ENCODE assay signal across 28 mouse cellular contexts in genomic region chr11:21224041-21224440, GRCm38 (mm10). TPM values are rescaled to one million over a fixed set of nuclear protein-coding genes. Genes with fewer than 3 reads are reported as not detected.
DNase-seq lines count a peak whose midpoint lies in the region; ATAC-seq and TF ChIP-seq lines count a peak whose summit lies in the region.
"Had no signal": no experiment of that assay in that cellular context is flagged by ENCODE, and none has a peak within 500 bp of the region (broad histone marks: within the 10 kb centered on the region; RNA-seq: fewer than 3 reads in every experiment).

No protein-coding gene starts in this region.

- H3ac ChIP-seq in myocyte (ENCODE audit: control insufficient read depth, insufficient read length): no peak overlapping the region

- ATAC-seq in granulocyte monocyte progenitor cell, adult 5-6 weeks (replicated peaks; ENCODE audit: poor library complexity, severe bottlenecking): 0 out of 2 replicates have a peak, but pooled peaks have one; percentile 2
- ATAC-seq: forebrain, embryonic 14.5 days; midbrain, embryonic 16.5 days had no signal

- H3K4me1 ChIP-seq in heart, adult 2 months (ENCODE audit: control insufficient read depth, insufficient read depth, low read length): peaks cover 10% of the 10 kb centered on the region
- peaks cover 32 to 50% of the 10 kb centered on the region in 2 experiments for H3K4me1 ChIP-seq in CH12.LX (ENCODE audit: control insufficient read depth in 1 of 2, insufficient read depth in 2 of 2)
- H3K4me1 ChIP-seq: embryonic facial prominence, embryonic 15.5 days; heart, embryonic 10.5 days; hindbrain, embryonic 15.5 days; midbrain, embryonic 10.5 days; neural tube, embryonic 15.5 days; stomach, embryonic 15.5 days had no signal

- peak overlapping the region; percentile 2; the same call in 1 of the 2 replicates for H3K27ac ChIP-seq in heart, adult 2 months
- H3K27ac ChIP-seq in CH12.LX (ENCODE audit: insufficient read depth, low read depth): no peak overlapping the region
- H3K27ac ChIP-seq in left cerebral cortex, adult 2 months: no peak overlapping the region
- H3K27ac ChIP-seq: embryonic facial prominence, embryonic 15.5 days; heart, embryonic 10.5 days; hindbrain, embryonic 15.5 days; kidney, postnatal 0 days; midbrain, embryonic 10.5 days; neural tube, embryonic 15.5 days; stomach, embryonic 15.5 days had no signal

- H3K4me3 ChIP-seq in heart, adult 2 months: no peak overlapping the region
- H3K4me3 ChIP-seq in CH12.LX (replicated peaks in 1 of 3; ENCODE audit: low read depth in 2 of 3, low read length in 2 of 3, poor library complexity in 1 of 3) (no peak overlapping the region), myocyte (no peak overlapping the region)
- no peak overlapping the region for H3K4me3 ChIP-seq in left cerebral cortex, adult 2 months
- H3K4me3 ChIP-seq: embryonic facial prominence, embryonic 15.5 days; heart, embryonic 10.5 days; hindbrain, embryonic 15.5 days; midbrain, embryonic 10.5 days; neural tube, embryonic 15.5 days; stomach, embryonic 15.5 days had no signal

- no peaks in the 10 kb centered on the region for H3K79me2 ChIP-seq in heart, adult 2 months (replicated peaks; ENCODE audit: control insufficient read depth, insufficient read depth, low read length)
- H3K79me2 ChIP-seq in CH12.LX (replicated peaks; ENCODE audit: control insufficient read depth, extremely low read depth, insufficient read depth, poor library complexity, severe bottlenecking) (no peaks in the 10 kb centered on the region), myocyte (ENCODE audit: control insufficient read depth, insufficient read depth) (no peaks in the 10 kb centered on the region)

- intact Hi-C loops in heart, adult 2 months (cut with DNase I): no loop called here
- intact Hi-C loops in left cerebral cortex, adult 2 months (cut with DNase I): no loop called here

- TF ChIP-seq POLR2A in heart, adult 2 months (IDR thresholded peaks at IDR 0.05; ENCODE audit: insufficient read depth, low read depth, low read length): no peak
- TF ChIP-seq POLR2A in CH12.LX (IDR thresholded peaks at IDR 0.05; ENCODE audit: low read depth, low read length): no peak
- TF ChIP-seq POLR2A in myocyte (IDR thresholded peaks at IDR 0.05; ENCODE audit: insufficient read length, low read depth): no peak

- H3K9ac ChIP-seq in heart, adult 2 months (ENCODE audit: low read depth, low read length): no peak overlapping the region
- no peak overlapping the region for H3K9ac ChIP-seq in CH12.LX (ENCODE audit: insufficient read depth, low read depth)
- H3K9ac ChIP-seq: embryonic facial prominence, embryonic 15.5 days; hindbrain, embryonic 15.5 days; neural tube, embryonic 15.5 days; stomach, embryonic 15.5 days had no signal

- no peaks in the 10 kb centered on the region for H3K27me3 ChIP-seq in heart, adult 2 months (ENCODE audit: control insufficient read depth, insufficient read depth, low read length)
- no peaks in the 10 kb centered on the region for H3K27me3 ChIP-seq in CH12.LX (replicated peaks)
- no peaks in the 10 kb centered on the region for H3K27me3 ChIP-seq in myocyte (ENCODE audit: control insufficient read depth, insufficient read depth, insufficient read length)
- H3K27me3 ChIP-seq: embryonic facial prominence, embryonic 15.5 days; hindbrain, embryonic 15.5 days; neural tube, embryonic 15.5 days; stomach, embryonic 15.5 days had no signal

- no peak for TF ChIP-seq RAD21 in CH12.LX (IDR thresholded peaks at IDR 0.05; ENCODE audit: low read depth, low read length)

- no peak for TF ChIP-seq EP300 in heart, adult 2 months (IDR thresholded peaks at IDR 0.05; ENCODE audit: insufficient read depth, low read depth, low read length)
- 0 out of 2 replicates have a peak, but pooled peaks have one; percentile 35 for TF ChIP-seq EP300 in CH12.LX (IDR thresholded peaks at IDR 0.05; ENCODE audit: low read length)

- no peak for DNase-seq in heart, adult 2 months
- DNase-seq in heart, adult 11 months: no peak
- no peak for DNase-seq in CH12.LX (ENCODE audit: extremely low read depth)
- DNase-seq in lung, postnatal 14 days: no peak
- DNase-seq in adrenal gland, adult (ENCODE audit: inconsistent age in 2 of 2, low spot score in 1 of 2): no peak
- no peak for DNase-seq in left cerebral cortex, adult 2 months (ENCODE audit: extremely low spot score in 1 of 2, low spot score in 2 of 2)
- DNase-seq: adrenal gland, adult 2 months; B cell, adult 2 months; cerebellum, adult 9-11 months; gastrocnemius, postnatal 36 days; heart, postnatal 4 days; kidney, adult 11 months; lung, adult 18-20 months; right cerebral cortex, adult 18-20 months; right cerebral cortex, postnatal 4 days; thymus, adult 18-20 months; thymus, postnatal 4 days had no signal

- TF ChIP-seq CTCF in heart, adult 2 months (IDR thresholded peaks at IDR 0.05): no peak
- TF ChIP-seq CTCF in CH12.LX (conservative IDR thresholded peaks at IDR 0.05 in 1 of 2, IDR thresholded peaks at IDR 0.05 in 1 of 2; ENCODE audit: low read depth in 2 of 2, low read length in 2 of 2): no peak
- no peak for TF ChIP-seq CTCF in left cerebral cortex, adult 2 months (IDR thresholded peaks at IDR 0.05)

- H3K9me3 ChIP-seq in CH12.LX (replicated peaks; ENCODE audit: low read length): no peaks in the 10 kb centered on the region
- H3K9me3 ChIP-seq: embryonic facial prominence, embryonic 15.5 days; heart, embryonic 10.5 days; hindbrain, embryonic 15.5 days; midbrain, embryonic 10.5 days; neural tube, embryonic 15.5 days; stomach, embryonic 15.5 days had no signal

- dilution Hi-C loops in CH12.LX (cut with MboI; ENCODE audit: extremely low pct_ligation_motif_present, extremely low pct_unique_long_range_greater_than_20kb, low sequenced_read_pairs): no loop called here

- 66% methylated on average over 6 of the region's 6 CpGs for WGBS in heart, adult 2 months

- in situ Hi-C loops in CH12.LX (cut with MboI; ENCODE audit: low pct_ligation_motif_present, low pct_unique_long_range_greater_than_20kb, low sequenced_read_pairs): no loop called here

- H3K36me3 ChIP-seq in heart, adult 2 months (ENCODE audit: control insufficient read depth, insufficient read depth, low read length): peaks cover 8% of the 10 kb centered on the region; the same call in 1 of the 2 replicates
- no peaks in the 10 kb centered on the region for H3K36me3 ChIP-seq in CH12.LX (replicated peaks in 1 of 2; ENCODE audit: control insufficient read depth in 1 of 2, insufficient read depth in 1 of 2, low read length in 1 of 2)
- H3K36me3 ChIP-seq in myocyte (ENCODE audit: control insufficient read depth, insufficient read depth): no peaks in the 10 kb centered on the region
- H3K36me3 ChIP-seq: embryonic facial prominence, embryonic 15.5 days; heart, embryonic 10.5 days; hindbrain, embryonic 15.5 days; midbrain, embryonic 10.5 days; neural tube, embryonic 15.5 days; stomach, embryonic 15.5 days had no signal

- peak overlapping the region; percentile 32; the same call in 1 of the 2 replicates for H3K4me2 ChIP-seq in CH12.LX (ENCODE audit: insufficient read depth, low read depth, poor library complexity, severe bottlenecking)
- H3K4me2 ChIP-seq in myocyte (ENCODE audit: low read depth): peak overlapping the region; percentile 46
- H3K4me2 ChIP-seq: embryonic facial prominence, embryonic 15.5 days; hindbrain, embryonic 15.5 days; neural tube, embryonic 15.5 days; stomach, embryonic 15.5 days had no signal

TF ChIP-seq in CH12.LX, 34 proteins besides CTCF, POLR2A, EP300 and RAD21 (continues in another document):
- TF ChIP-seq IRF4 (IDR thresholded peaks at IDR 0.05; ENCODE audit: low read depth, low read length): peak; percentile 9; the same call in 1 of the 2 replicates
- no peak for TF ChIP-seq NELFE (IDR thresholded peaks at IDR 0.05; ENCODE audit: low read depth, low read length)
- peak; percentile 36; the same call in 1 of the 2 replicates for TF ChIP-seq MAFK (IDR thresholded peaks at IDR 0.05; ENCODE audit: insufficient replicate concordance, low read length)
- no peak for TF ChIP-seq UBTF (IDR thresholded peaks at IDR 0.05; ENCODE audit: low read depth, low read length)
- TF ChIP-seq USF2 (conservative IDR thresholded peaks at IDR 0.05; ENCODE audit: low read depth, low read length): no peak
- no peak; the same call in 1 of the 2 replicates for TF ChIP-seq ETS1 (conservative IDR thresholded peaks at IDR 0.05; ENCODE audit: low read depth, low read length)
- TF ChIP-seq GABPA (IDR thresholded peaks at IDR 0.05; ENCODE audit: insufficient replicate concordance, low read depth, low read length): no peak
- no peak for TF ChIP-seq KAT2A (IDR thresholded peaks at IDR 0.05; ENCODE audit: insufficient replicate concordance, low read length)
- TF ChIP-seq RCOR1 (conservative IDR thresholded peaks at IDR 0.05; ENCODE audit: low read depth, low read length): 0 out of 2 replicates have a peak, but pooled peaks have one; percentile 35
- TF ChIP-seq ZKSCAN1 (IDR thresholded peaks at IDR 0.05; ENCODE audit: borderline replicate concordance, low read depth, low read length): no peak

TF ChIP-seq in myocyte, 11 proteins besides CTCF, POLR2A, EP300 and RAD21:
- TF ChIP-seq MAX (IDR thresholded peaks at IDR 0.05; ENCODE audit: low read depth) (no peak), POLR2AphosphoS2 (IDR thresholded peaks at IDR 0.05; ENCODE audit: insufficient read length, low read depth) (no peak), USF1 (IDR thresholded peaks at IDR 0.05; ENCODE audit: low read depth) (no peak), CEBPB (IDR thresholded peaks at IDR 0.05; ENCODE audit: insufficient read depth, poor library complexity, severe bottlenecking) (no peak), REST (IDR thresholded peaks at IDR 0.05; ENCODE audit: insufficient read depth, insufficient read length) (no peak), MYOD1 (IDR thresholded peaks at IDR 0.05; ENCODE audit: control insufficient read depth in 1 of 3, insufficient read length in 2 of 3, low read depth in 2 of 3) (no peak), TCF3 (IDR thresholded peaks at IDR 0.05; ENCODE audit: insufficient read length, low read depth) (no peak), TCF12 (IDR thresholded peaks at IDR 0.05; ENCODE audit: insufficient read depth, poor library complexity, severe bottlenecking) (no peak), MYOG (IDR thresholded peaks at IDR 0.05; ENCODE audit: control insufficient read depth in 1 of 3, insufficient read depth in 1 of 3, insufficient read length in 2 of 3, low read depth in 2 of 3) (no peak), E2F4 (IDR thresholded peaks at IDR 0.05; ENCODE audit: insufficient read depth) (no peak), SRF (IDR thresholded peaks at IDR 0.05; ENCODE audit: control insufficient read depth, insufficient read length, low read depth) (no peak)

RNA-seq across cellular contexts. Expression of gene Vps54, which starts 15.0 kb away (rescaled TPM):
- 10 to 100 TPM; 17.8 to 18.8 TPM for total RNA-seq in heart, adult 2 months (2021)
- polyA plus RNA-seq in heart, adult 2 months (2012; rRNA removed): 7.9 and 17.0 TPM in 2 replicates
- total RNA-seq in CH12.LX (2012; rRNA removed): 20.4 and 24.7 TPM in 2 replicates
- total RNA-seq in CH12.LX (2014; rRNA removed): 37.5 and 43.5 TPM in 2 replicates
- polyA plus RNA-seq in CH12.LX (2012; ENCODE audit: insufficient read length, low read depth): 22.7 and 22.9 TPM in 2 replicates
- 30.2 and 33.9 TPM in 2 replicates for total RNA-seq in granulocyte monocyte progenitor cell, adult 5-6 weeks (2014; fragmentation: Nextera tagmentation)
- total RNA-seq in granulocyte monocyte progenitor cell, adult 5-6 weeks (2017): 38.6 and 44.1 TPM in 2 replicates
- polyA plus RNA-seq in myocyte (2012; fragmentation: generic; extraction: Trizol): 4.1 TPM
- 10 to 100 TPM; 30.7 to 32.1 TPM for total RNA-seq in left cerebral cortex, adult 2 months (2021)
